Mouse (Mus musculus) stomach, embryonic 14.5 days (tissue): Measurements from ENCODE around the gene Hist2h3c2. TPM values are rescaled to one million over a fixed set of nuclear protein-coding genes. Genes with fewer than 3 reads are reported as not detected.
"Not testable (repeated sequence)": the region's sequence is repeated elsewhere in the genome, so short reads cannot be mapped to it uniquely, and the experiment has no call there.

Experiments
- ATAC-seq: fragments of 200-750 bp; cut with Nextera tagmentation; 2 replicates; pipeline ENCODE4 v1.8.0; 2017; ENCODE audit warnings: low read depth, moderate TSS enrichment; ENCODE audit not compliant: insufficient number of reproducible peaks, insufficient read depth, low FRiP score
- H3K27ac ChIP-seq: fragments of 300-500 bp; sonication (generic); 2 replicates; pipeline ENCODE4 v1.5.1; 2014; ENCODE audit warnings: mild to moderate bottlenecking, low read length, moderate library complexity, mixed read lengths
- H3K27me3 ChIP-seq: fragments of 300-500 bp; sonication (generic); 2 replicates; pipeline ENCODE4 v1.6.1; 2014; ENCODE audit warnings: low read length, control low read depth, mixed read lengths; ENCODE audit not compliant: control insufficient read depth, insufficient read depth
- H3K36me3 ChIP-seq: fragments of 300-500 bp; sonication (generic); 2 replicates; pipeline ENCODE4 v1.6.1; 2014; ENCODE audit warnings: mild to moderate bottlenecking, control low read depth, low read length, moderate library complexity, mixed read lengths; ENCODE audit not compliant: control insufficient read depth, insufficient read depth
- H3K4me1 ChIP-seq: fragments of 300-500 bp; sonication (generic); 2 replicates; pipeline ENCODE4 v1.6.1; 2014; ENCODE audit warnings: low read length, control low read depth, mixed read lengths; ENCODE audit not compliant: control insufficient read depth, insufficient read depth
- H3K4me2 ChIP-seq: fragments of 300-500 bp; sonication (generic); replicated peaks from 2 replicates; pipeline ENCODE4 v1.6.1; 2014; ENCODE audit warnings: low read depth, low read length, control low read depth
- H3K4me3 ChIP-seq: fragments of 300-500 bp; sonication (generic); 2 replicates; pipeline ENCODE4 v1.5.1; 2014; ENCODE audit warnings: low read depth, low read length, control low read depth
- H3K9ac ChIP-seq: fragments of 300-500 bp; sonication (generic); replicated peaks from 2 replicates; pipeline ENCODE4 v1.6.1; 2014; ENCODE audit warnings: low read depth, mild to moderate bottlenecking, control low read depth, low read length, moderate library complexity, mixed read lengths
- H3K9me3 ChIP-seq: fragments of 300-500 bp; sonication (generic); 2 replicates; pipeline ENCODE4 v1.6.1; 2016; ENCODE audit warnings: low read depth, low read length, control low read depth; ENCODE audit not compliant: control insufficient read depth
- WGBS: fragments of 180-500 bp; shearing (Covaris S2); extraction: QIAGEN DNeasy Blood & Tissue Kit; methylation state at CpG from one replicate; pipeline ENCODE4 v1.1.7; 2014; 5-methylcytosine and 5-hydroxymethylcytosine counted together
- polyA plus RNA-seq: library from polyadenylated mRNA; unstranded; fragments of >200 nt; fragmentation: Nextera tagmentation; extraction: Ambion mirVana; gene quantifications from 2 replicates; pipeline ENCODE4 v1.2.1, GENCODE M21; 2014

The Hist2h3c2 gene
- polyA plus RNA-seq, 1 experiment from 2014 or later, result 6.2 TPM

DNA sequence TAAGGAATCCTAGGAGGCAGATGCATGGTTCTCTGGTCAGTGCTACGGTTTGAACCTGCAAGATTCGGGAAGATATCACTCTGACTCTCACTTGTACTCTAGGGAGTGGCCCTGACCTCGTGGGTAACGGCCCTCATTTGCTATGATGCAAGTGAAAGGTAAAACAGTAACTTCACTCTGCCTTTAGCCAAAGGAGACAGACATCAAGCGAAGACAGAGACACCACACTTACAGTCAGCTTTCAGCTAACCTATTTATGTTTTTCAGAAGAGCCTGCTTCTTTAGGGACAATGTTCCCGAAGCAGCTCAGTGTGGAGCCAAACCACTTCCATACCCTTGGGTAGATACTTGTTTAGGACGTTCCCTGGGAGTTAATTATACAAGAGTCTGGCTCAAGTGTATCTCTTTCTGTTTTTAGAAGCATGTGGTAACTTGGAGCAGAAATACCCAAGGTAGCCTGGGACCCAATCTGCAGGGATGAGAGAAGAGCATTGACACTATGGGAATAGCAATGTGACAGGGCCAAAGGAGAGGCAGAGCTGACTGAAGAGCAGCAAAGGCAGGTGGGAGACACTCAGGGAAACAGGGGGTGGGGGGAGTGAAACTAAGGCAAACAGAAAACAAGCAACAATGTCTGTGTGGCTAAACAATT, 5.1 kb upstream of the Hist2h3c2 start:
- H3K27ac ChIP-seq, result peak overlapping the region; percentile 98; the same call in 1 of the 2 replicates
- ATAC-seq, result no peak
- peak overlapping the region; percentile 78; the same call in 1 of the 2 replicates for H3K9ac ChIP-seq
- no peaks in the 10 kb centered on the region for H3K36me3 ChIP-seq
- no peaks in the 10 kb centered on the region for H3K9me3 ChIP-seq
- H3K4me3 ChIP-seq, result peak overlapping the region; percentile 43; the same call in 1 of the 2 replicates
- H3K4me1 ChIP-seq, result peaks cover 16% of the 10 kb centered on the region; the same call in 1 of the 2 replicates
- no peaks in the 10 kb centered on the region for H3K27me3 ChIP-seq
- peak overlapping the region; percentile 60 for H3K4me2 ChIP-seq
- 71% methylated on average over 7 of the region's 7 CpGs for WGBS

DNA sequence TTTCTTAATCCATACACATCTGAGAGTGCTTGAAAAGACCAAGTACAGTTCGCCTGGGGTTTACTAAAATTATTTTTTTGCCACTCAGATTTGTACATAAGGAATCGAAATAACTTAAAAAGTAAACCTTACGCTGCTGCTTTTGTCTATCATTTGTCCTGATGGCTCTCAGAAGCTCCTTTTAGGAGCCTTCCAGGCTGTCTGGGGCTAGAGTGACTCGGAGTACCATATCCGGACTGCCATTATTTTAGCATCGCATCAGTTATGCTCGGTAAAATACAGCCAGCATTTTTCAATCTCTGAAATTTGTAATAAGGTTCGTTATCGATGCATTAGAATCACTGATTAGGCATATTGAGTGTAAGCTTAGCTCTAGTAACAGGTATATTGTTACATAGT, 1.9 kb upstream of the Hist2h3c2 start:
- Histone ChIP-seq H3K4me3 (peak overlapping the region; percentile 4; the same call in 1 of the 2 replicates), H3K4me1 (peaks cover 18% of the 10 kb centered on the region), H3K9ac (peak overlapping the region; percentile 31; the same call in 1 of the 2 replicates), H3K27me3 (no peaks in the 10 kb centered on the region), H3K9me3 (no peaks in the 10 kb centered on the region), H3K4me2 (peak overlapping the region; percentile 30), H3K27ac (peak overlapping the region; percentile 84), H3K36me3 (no peaks in the 10 kb centered on the region)
- ATAC-seq, result no peak
- 77% methylated on average over 9 of the region's 9 CpGs for WGBS

DNA sequence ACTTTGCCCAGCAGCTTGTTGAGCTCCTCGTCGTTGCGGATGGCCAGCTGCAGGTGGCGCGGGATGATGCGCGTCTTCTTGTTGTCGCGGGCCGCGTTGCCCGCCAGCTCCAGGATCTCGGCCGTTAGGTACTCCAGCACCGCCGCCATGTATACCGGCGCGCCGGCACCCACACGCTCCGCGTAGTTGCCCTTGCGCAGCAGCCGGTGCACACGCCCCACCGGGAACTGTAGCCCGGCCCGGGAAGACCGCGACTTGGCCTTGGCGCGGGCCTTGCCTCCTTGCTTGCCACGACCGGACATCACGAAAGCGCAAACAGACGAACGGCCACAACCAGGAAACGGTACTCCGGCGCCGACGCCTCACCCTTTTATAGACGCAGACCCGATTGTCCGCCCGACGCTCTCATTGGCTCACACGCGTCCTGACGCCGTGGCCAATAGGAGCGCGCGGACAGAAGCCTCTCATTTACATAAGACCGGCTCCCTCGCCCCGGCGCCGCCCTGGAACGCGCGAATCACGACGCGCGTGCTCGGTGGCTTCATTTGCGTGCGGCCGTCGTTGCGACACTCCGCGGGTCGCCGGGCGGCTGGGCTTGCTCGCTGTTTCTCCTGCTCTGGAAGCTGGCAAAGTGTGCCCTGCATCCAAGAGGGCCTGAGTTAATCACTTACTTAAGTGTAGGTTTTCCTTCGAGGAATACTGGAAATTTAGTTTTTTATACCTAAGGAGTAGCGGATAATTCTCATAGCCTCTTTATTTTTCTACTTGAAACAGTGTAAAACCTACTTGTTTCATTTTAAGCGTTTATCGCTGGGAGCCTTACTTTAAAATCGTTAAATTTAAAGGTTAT, 1.2 kb upstream of the Hist2h3c2 start, which contains the start of gene Hist2h2aa2:
Gene Hist2h2aa2 (minus strand): TSS at position 328 of the 850 bp plus-strand sequence.
- 5% methylated on average over 24 of the region's 85 CpGs for WGBS
- peaks cover 18% of the 10 kb centered on the region for H3K4me1 ChIP-seq
- H3K4me3 ChIP-seq, result peak within 1 kb of the TSS; percentile 4; the same call in 1 of the 2 replicates
- H3K4me2 ChIP-seq, result peak within 1 kb of the TSS; percentile 30
- ATAC-seq, result peak; percentile 85
- peak within 1 kb of the TSS; percentile 84 for H3K27ac ChIP-seq
- H3K36me3 ChIP-seq, H3K27me3 ChIP-seq, H3K9me3 ChIP-seq: not testable (repeated sequence)
- H3K9ac ChIP-seq, result peak within 1 kb of the TSS; percentile 31; the same call in 1 of the 2 replicates

DNA sequence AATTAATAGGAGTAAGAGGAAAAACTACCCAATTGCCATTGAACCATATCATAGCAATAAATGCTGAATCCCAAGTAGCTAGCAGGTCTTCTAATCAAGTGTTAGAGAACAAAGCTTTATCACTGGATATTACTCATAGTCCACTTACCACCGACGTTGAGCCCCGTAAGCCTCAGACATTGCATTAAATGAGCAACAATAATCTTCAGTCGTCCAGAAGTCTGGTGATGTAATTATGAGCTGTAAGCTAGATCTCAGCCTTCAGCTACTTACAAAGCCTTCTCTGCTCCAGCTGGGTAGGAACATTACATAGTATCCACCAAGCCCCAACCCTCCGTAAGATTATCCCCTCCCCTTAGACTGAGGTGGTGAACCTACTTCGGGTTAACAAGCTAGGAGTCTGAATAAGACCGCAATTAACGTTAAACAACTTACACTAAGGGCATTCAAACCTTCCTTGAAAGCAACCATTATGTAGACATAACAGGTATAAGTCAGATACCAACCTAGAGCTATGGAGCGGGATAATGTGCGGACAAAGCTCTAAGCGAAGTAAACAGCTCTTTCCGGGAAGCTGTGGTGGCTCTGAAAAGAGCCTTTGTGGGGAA, 919 bp downstream of the Hist2h3c2 start:
- peak overlapping the region; percentile 59 for H3K4me2 ChIP-seq

DNA sequence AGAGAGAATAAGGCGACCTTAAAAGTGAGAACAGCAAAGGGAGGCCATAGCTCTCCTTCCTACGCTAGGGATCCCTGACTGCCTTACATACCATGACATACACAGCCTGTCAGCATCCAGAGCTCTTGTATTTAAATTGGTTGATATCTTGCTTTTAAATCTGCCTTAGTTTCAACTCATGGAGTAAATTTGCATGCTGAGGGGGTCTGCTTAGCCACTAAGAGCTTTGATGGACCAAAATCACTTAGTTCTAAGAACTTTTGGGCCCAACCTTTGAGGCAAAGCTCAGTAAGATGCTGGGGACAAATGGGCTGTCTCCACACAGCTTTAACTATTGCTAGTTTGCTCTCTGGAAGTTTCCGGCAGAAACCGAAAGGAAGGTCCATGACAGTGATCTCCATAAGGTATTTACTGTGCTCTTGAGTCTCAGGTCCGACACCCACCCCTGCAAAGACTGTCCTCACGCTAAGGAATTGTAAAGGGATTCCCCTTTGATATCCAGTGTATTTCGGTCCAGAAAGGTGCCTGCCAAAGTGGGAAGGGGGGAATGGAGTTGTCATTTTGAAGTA, 1.5 kb downstream of the Hist2h3c2 start:
- Histone ChIP-seq H3K4me1 (peaks cover 9% of the 10 kb centered on the region), H3K27ac (peak overlapping the region; percentile 59), H3K4me3 (peak overlapping the region; percentile 32), H3K9ac (peak overlapping the region; percentile 65), H3K36me3 (no peaks in the 10 kb centered on the region), H3K9me3 (no peaks in the 10 kb centered on the region), H3K4me2 (peak overlapping the region; percentile 59), H3K27me3 (no peaks in the 10 kb centered on the region)
- 16% methylated on average over 7 of the region's 7 CpGs for WGBS
- no peak for ATAC-seq

More for the DNA sequence above, 919 bp downstream of the Hist2h3c2 start:
- H3K9ac ChIP-seq, result peak overlapping the region; percentile 65
- no peaks in the 10 kb centered on the region for H3K27me3 ChIP-seq
- 1% methylated on average over 12 of the region's 12 CpGs for WGBS
- H3K27ac ChIP-seq, result peak overlapping the region; percentile 59
- no peaks in the 10 kb centered on the region for H3K9me3 ChIP-seq
- H3K4me1 ChIP-seq, result peaks cover 9% of the 10 kb centered on the region
- peak overlapping the region; percentile 32 for H3K4me3 ChIP-seq
- no peak for ATAC-seq
- H3K36me3 ChIP-seq, result no peaks in the 10 kb centered on the region

DNA sequence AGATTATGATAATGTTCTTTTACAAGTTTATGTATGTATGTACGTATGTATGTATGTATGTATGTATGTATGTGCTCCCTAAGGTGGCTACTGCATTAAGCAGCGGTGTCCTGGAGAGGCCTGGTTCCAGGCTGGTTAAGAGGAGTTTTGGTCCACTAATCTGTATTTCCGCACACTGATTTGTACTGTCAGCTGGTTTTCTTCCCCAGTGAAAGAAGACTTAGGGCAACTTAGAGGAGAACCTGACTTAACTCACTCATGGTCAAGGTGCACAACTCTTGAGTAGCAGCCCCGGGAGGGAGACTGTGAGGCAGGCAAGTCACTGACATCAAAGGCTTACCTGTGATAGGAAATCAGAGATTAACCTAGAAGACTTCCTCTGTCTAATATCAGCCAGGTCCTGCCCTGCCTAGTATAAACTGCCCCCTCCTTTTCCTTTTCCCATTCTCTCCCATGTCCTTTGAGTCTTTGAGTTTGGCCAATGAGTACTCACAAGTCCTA, 2.0 kb downstream of the Hist2h3c2 start:
- peak overlapping the region; percentile 65; the same call in 1 of the 2 replicates for H3K9ac ChIP-seq
- WGBS, result 68% methylated on average over 4 of the region's 4 CpGs
- H3K27ac ChIP-seq, result peak overlapping the region; percentile 59; the same call in 1 of the 2 replicates

DNA sequence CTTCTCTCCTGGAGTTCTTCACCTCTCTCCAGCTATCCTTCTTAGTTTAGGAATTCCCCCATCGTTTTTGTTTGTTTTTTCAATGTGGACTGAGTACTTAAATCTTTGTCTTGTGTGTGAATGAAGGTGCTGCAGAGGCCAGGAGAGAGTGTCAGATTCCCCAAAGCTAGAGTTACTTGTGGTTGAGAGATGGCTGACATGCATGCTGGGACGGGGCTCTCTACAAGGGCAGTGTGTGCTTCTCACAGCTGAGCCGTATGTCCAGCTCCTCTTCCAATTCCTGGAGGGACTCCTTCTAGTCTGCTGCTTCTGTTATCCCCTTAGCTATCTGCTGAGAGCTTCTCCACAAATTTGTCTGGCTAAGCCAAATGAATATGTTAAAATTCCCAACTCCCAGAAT, 3.1 kb downstream of the Hist2h3c2 start:
- Histone ChIP-seq H3K4me3 (no peak overlapping the region), H3K9me3 (no peaks in the 10 kb centered on the region), H3K4me2 (no peak overlapping the region), H3K36me3 (no peaks in the 10 kb centered on the region), H3K4me1 (peaks cover 9% of the 10 kb centered on the region), H3K27ac (no peak overlapping the region), H3K27me3 (no peaks in the 10 kb centered on the region), H3K9ac (no peak overlapping the region)
- ATAC-seq, result no peak
- WGBS, result 43% methylated on average over 3 of the region's 3 CpGs

More for the DNA sequence above, 2.0 kb downstream of the Hist2h3c2 start:
- Histone ChIP-seq H3K27me3 (no peaks in the 10 kb centered on the region), H3K4me2 (peak overlapping the region; percentile 59), H3K4me3 (peak overlapping the region; percentile 32), H3K4me1 (peaks cover 9% of the 10 kb centered on the region), H3K36me3 (no peaks in the 10 kb centered on the region), H3K9me3 (no peaks in the 10 kb centered on the region)
- no peak for ATAC-seq

DNA sequence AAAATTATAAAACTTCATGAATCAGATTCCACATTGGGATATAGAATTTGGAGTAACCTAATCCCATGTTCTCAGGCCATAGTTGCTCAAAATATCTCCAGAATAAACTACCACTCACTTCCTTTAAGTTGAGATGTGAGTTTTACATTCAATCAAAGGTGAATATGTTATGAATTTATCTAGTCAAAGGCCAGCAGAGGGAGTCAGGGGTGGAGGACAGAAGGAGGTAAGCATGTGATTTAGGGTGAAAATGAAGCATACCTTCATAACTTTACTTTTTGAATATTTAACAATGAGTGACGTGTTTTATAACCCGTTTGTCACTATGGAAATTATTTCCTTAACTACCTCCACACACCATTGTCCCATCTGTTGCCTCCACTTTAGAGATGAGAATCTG, 4.0 kb downstream of the Hist2h3c2 start:
- Histone ChIP-seq H3K27me3 (no peaks in the 10 kb centered on the region), H3K4me2 (no peak overlapping the region)
- WGBS, result 85% methylated on average over 2 of the region's 2 CpGs

More for the DNA sequence above, 4.0 kb downstream of the Hist2h3c2 start:
- Histone ChIP-seq H3K4me3 (no peak overlapping the region), H3K36me3 (no peaks in the 10 kb centered on the region), H3K9ac (no peak overlapping the region), H3K9me3 (no peaks in the 10 kb centered on the region), H3K27ac (no peak overlapping the region), H3K4me1 (peaks cover 9% of the 10 kb centered on the region)
- ATAC-seq, result no peak
